Mouse (Mus musculus): Measurements from ENCODE around the gene Lrrc8a.
A peak's percentile ranks its signal among the peaks of the same experiment; 100 is the strongest.

- TF ChIP-seq USF1 (IDR thresholded peaks at IDR 0.05; ENCODE audit: low read depth) (peak; percentile 73), CTCF (IDR thresholded peaks at IDR 0.05; ENCODE audit: control insufficient read depth, insufficient read depth, insufficient read length) (no peak), CEBPB (IDR thresholded peaks at IDR 0.05; ENCODE audit: low read depth) (no peak)
Measured at GRCm38 (mm10) chr2:30259131-30260064, 21.9 kb downstream of the Lrrc8a start.

All from C2C12 (cell line).